Mouse (Mus musculus): ENCODE data around the gene Rrp36. TPM values are rescaled to one million over a fixed set of nuclear protein-coding genes. Genes with fewer than 3 reads are reported as not detected.

Gene Rrp36
- polyA plus RNA-seq, 1 experiment from 2014 or later = 52.3 TPM

- Histone ChIP-seq H3K9me3 (no peaks in the 10 kb centered on the region), H3K4me1 (replicated peaks) (peaks cover 26% of the 10 kb centered on the region), H3K27me3 (no peaks in the 10 kb centered on the region), H3K9ac (no peak overlapping the region), H3K36me3 (peaks cover 61% of the 10 kb centered on the region), H3K4me3 (no peak overlapping the region), H3K4me2 (no peak overlapping the region), H3K27ac (no peak overlapping the region)
- 87% methylated on average over 9 of the region's 9 CpGs for WGBS
- no peak for ATAC-seq (ENCODE audit: low FRiP score)
Measured at GRCm38 (mm10) chr17:46639929-46640328, 34.2 kb downstream of the Rrp36 start.

GRCm38 (mm10) chr17:46636831-46637523 is 37.2 kb downstream of the Rrp36 start:
- H3K4me3 ChIP-seq = no peak overlapping the region
- H3K4me1 ChIP-seq (replicated peaks) = peaks cover 8% of the 10 kb centered on the region; the same call in 1 of the 2 replicates
- H3K27ac ChIP-seq = peak overlapping the region; percentile 35; the same call in 1 of the 2 replicates
- peak overlapping the region; percentile 25; the same call in 1 of the 2 replicates for H3K4me2 ChIP-seq
- 0 out of 2 replicates have a peak overlapping the region, but pooled peaks have one; percentile 46 for H3K9ac ChIP-seq
- H3K9me3 ChIP-seq = no peaks in the 10 kb centered on the region
- 17% methylated on average over 15 of the region's 15 CpGs for WGBS
- no peaks in the 10 kb centered on the region for H3K27me3 ChIP-seq
- peaks cover 80% of the 10 kb centered on the region for H3K36me3 ChIP-seq
- ATAC-seq (ENCODE audit: low FRiP score) = peak; percentile 22; the same call in 1 of the 2 replicates

- Histone ChIP-seq H3K36me3 (peaks cover 32% of the 10 kb centered on the region), H3K27ac (peak overlapping the region; percentile 95), H3K27me3 (no peaks in the 10 kb centered on the region), H3K9me3 (no peaks in the 10 kb centered on the region), H3K9ac (peak overlapping the region; percentile 98), H3K4me3 (peak overlapping the region; percentile 96), H3K4me1 (replicated peaks) (peaks cover 38% of the 10 kb centered on the region), H3K4me2 (peak overlapping the region; percentile 71)
- peak; percentile 53 for ATAC-seq (ENCODE audit: low FRiP score)
- 6% methylated on average over 12 of the region's 12 CpGs for WGBS
Measured at GRCm38 (mm10) chr17:46629685-46630441, 44.3 kb downstream of the Rrp36 start.

- H3K9ac ChIP-seq = peak within 1 kb of the TSS; percentile 98
- peak within 1 kb of the TSS; percentile 71 for H3K4me2 ChIP-seq
- no peaks in the 10 kb centered on the region for H3K9me3 ChIP-seq
- ATAC-seq (ENCODE audit: low FRiP score) = peak; percentile 73
- peaks cover 46% of the 10 kb centered on the region for H3K4me1 ChIP-seq (replicated peaks)
- H3K27ac ChIP-seq = peak within 1 kb of the TSS; percentile 95
- no peaks in the 10 kb centered on the region for H3K27me3 ChIP-seq
- under 1% methylated on average over 82 of the region's 90 CpGs for WGBS
- H3K4me3 ChIP-seq = peak within 1 kb of the TSS; percentile 96
- peaks cover 27% of the 10 kb centered on the region for H3K36me3 ChIP-seq
Measured at GRCm38 (mm10) chr17:46628791-46629684, 45.1 kb downstream of the Rrp36 start, which contains the start of gene Ptk7. TSS of gene Ptk7 (minus strand) at chr17:46629504.

GRCm38 (mm10) chr17:46628471-46628790 is 45.7 kb downstream of the Rrp36 start:
- H3K27me3 ChIP-seq = no peaks in the 10 kb centered on the region
- under 1% methylated on average over 13 of the region's 13 CpGs for WGBS
- 0 out of 2 replicates have a peak, but pooled peaks have one; percentile 25 for ATAC-seq (ENCODE audit: low FRiP score)
- H3K9me3 ChIP-seq = no peaks in the 10 kb centered on the region
- peak overlapping the region; percentile 96 for H3K4me3 ChIP-seq
- H3K4me1 ChIP-seq (replicated peaks) = peaks cover 52% of the 10 kb centered on the region
- peak overlapping the region; percentile 71 for H3K4me2 ChIP-seq
- H3K27ac ChIP-seq = peak overlapping the region; percentile 95
- H3K9ac ChIP-seq = peak overlapping the region; percentile 98
- H3K36me3 ChIP-seq = peaks cover 21% of the 10 kb centered on the region

- Histone ChIP-seq H3K9me3 (no peaks in the 10 kb centered on the region), H3K27me3 (no peaks in the 10 kb centered on the region), H3K4me2 (peak overlapping the region; percentile 71), H3K4me1 (replicated peaks) (peaks cover 60% of the 10 kb centered on the region), H3K4me3 (peak overlapping the region; percentile 96), H3K27ac (no peak overlapping the region), H3K9ac (peak overlapping the region; percentile 98), H3K36me3 (peaks cover 11% of the 10 kb centered on the region)
- 62% methylated on average over 6 of the region's 6 CpGs for WGBS
- ATAC-seq (ENCODE audit: low FRiP score) = no peak
Measured at GRCm38 (mm10) chr17:46627409-46627808, 46.7 kb downstream of the Rrp36 start.

GRCm38 (mm10) chr17:46624598-46624997 is 49.6 kb downstream of the Rrp36 start:
- Histone ChIP-seq H3K27ac (peak overlapping the region; percentile 70), H3K4me1 (replicated peaks) (peaks cover 75% of the 10 kb centered on the region), H3K9me3 (no peaks in the 10 kb centered on the region), H3K27me3 (no peaks in the 10 kb centered on the region), H3K36me3 (no peaks in the 10 kb centered on the region), H3K9ac (peak overlapping the region; percentile 63), H3K4me2 (peak overlapping the region; percentile 26; the same call in 1 of the 2 replicates), H3K4me3 (no peak overlapping the region)
- 66% methylated on average over 12 of the region's 12 CpGs for WGBS
- ATAC-seq (ENCODE audit: low FRiP score) = no peak

GRCm38 (mm10) chr17:46623819-46624557 is 50.2 kb downstream of the Rrp36 start:
- 28% methylated on average over 10 of the region's 10 CpGs for WGBS
- H3K9ac ChIP-seq = peak overlapping the region; percentile 63
- peaks cover 79% of the 10 kb centered on the region for H3K4me1 ChIP-seq (replicated peaks)

GRCm38 (mm10) chr17:46622269-46622668 is 51.9 kb downstream of the Rrp36 start:
- Histone ChIP-seq H3K27me3 (no peaks in the 10 kb centered on the region), H3K4me1 (replicated peaks) (peaks cover 87% of the 10 kb centered on the region), H3K36me3 (no peaks in the 10 kb centered on the region), H3K9ac (no peak overlapping the region), H3K4me3 (no peak overlapping the region), H3K27ac (no peak overlapping the region), H3K9me3 (no peaks in the 10 kb centered on the region), H3K4me2 (no peak overlapping the region)
- no peak for ATAC-seq (ENCODE audit: low FRiP score)
- WGBS = 82% methylated on average over 11 of the region's 11 CpGs

More at GRCm38 (mm10) chr17:46623819-46624557, 50.2 kb downstream of the Rrp36 start:
- no peak overlapping the region for H3K4me3 ChIP-seq
- peak overlapping the region; percentile 26; the same call in 1 of the 2 replicates for H3K4me2 ChIP-seq
- H3K36me3 ChIP-seq = no peaks in the 10 kb centered on the region
- ATAC-seq (ENCODE audit: low FRiP score) = no peak
- H3K9me3 ChIP-seq = no peaks in the 10 kb centered on the region
- no peaks in the 10 kb centered on the region for H3K27me3 ChIP-seq
- H3K27ac ChIP-seq = peak overlapping the region; percentile 70

- Histone ChIP-seq H3K4me1 (replicated peaks) (peaks cover 85% of the 10 kb centered on the region), H3K36me3 (no peaks in the 10 kb centered on the region), H3K4me3 (no peak overlapping the region), H3K27me3 (no peaks in the 10 kb centered on the region), H3K27ac (peak overlapping the region; percentile 67), H3K4me2 (peak overlapping the region; percentile 4; the same call in 1 of the 2 replicates), H3K9me3 (no peaks in the 10 kb centered on the region), H3K9ac (no peak overlapping the region)
- whole genome bisulfite sequencing = 66% methylated on average over 15 of the region's 15 CpGs
- ATAC-seq (ENCODE audit: low FRiP score) = no peak
Measured at GRCm38 (mm10) chr17:46621324-46621723, 52.8 kb downstream of the Rrp36 start.

GRCm38 (mm10) chr17:46619683-46620357 is 54.3 kb downstream of the Rrp36 start:
- Histone ChIP-seq H3K9ac (peak overlapping the region; percentile 65), H3K27me3 (no peaks in the 10 kb centered on the region), H3K4me3 (no peak overlapping the region), H3K4me2 (peak overlapping the region; percentile 38), H3K9me3 (no peaks in the 10 kb centered on the region), H3K27ac (peak overlapping the region; percentile 88), H3K4me1 (replicated peaks) (peaks cover 81% of the 10 kb centered on the region), H3K36me3 (no peaks in the 10 kb centered on the region)
- 29% methylated on average over 16 of the region's 16 CpGs for WGBS
- no peak for ATAC-seq (ENCODE audit: low FRiP score)
